Mouse (Mus musculus): ENCODE measurements at regions not wholly inside any gene's neighbourhood (a gene's known extent, or its start where the extent isn't known, plus 50 kb on each side); places are given as distances from the start of the nearest gene placed in this dataset.

DNA sequence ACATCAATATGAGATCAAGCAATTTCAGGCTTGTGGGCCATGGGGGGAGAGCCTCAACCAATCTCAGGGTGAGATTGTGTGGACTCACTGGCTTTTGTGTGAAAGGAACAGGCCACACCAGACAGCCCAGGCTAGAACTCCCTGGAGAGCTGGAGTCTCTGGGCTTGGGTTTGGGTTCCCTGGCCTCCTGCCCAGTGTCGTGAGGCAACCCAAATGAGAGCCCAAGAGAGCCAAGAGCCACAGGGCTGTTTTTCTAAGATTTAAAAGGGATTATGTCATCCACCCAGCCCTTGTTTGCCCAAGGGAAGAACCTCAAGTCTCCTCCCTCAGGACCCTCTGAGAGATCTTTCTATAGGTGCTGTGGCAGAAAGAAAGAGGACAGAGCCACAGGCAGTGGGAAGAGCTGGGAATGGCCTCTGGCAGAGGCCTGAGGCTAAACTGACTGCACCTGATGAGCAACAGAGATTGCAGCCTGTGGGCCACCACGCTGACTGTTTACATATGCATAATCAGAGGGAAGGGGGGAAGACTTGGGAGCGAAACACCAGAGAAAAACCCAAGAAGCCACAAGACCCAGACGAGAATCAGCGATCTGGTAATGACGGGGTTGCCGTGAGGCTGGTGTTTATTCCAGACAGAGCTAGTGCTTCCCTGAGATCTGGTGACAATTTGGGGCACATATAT, 92.1 kb downstream of the Bcl2l11 start:
- intact Hi-C loops (cut with DNase I), result no loop called here

DNA sequence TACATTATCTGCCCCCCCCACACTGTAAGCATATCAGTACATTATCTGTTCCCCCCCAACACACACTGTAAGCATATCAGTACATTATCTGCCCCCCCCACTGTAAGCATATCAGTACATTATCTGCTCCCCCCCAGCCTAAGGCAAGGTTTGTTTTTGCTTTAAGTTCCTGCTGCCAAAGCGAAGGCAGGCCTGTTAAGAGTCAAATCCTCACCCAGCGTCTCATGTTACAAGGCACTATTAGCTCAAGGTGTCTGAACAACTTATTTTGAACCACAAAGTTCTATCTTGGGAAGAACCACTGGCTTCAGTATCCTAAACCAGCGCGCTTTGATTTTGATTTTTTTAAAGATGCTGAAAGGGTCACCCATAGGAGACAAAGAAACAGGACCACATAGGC, 93.1 kb downstream of the Bcl2l11 start:
- intact Hi-C loops (cut with DNase I), result no loop called here

DNA sequence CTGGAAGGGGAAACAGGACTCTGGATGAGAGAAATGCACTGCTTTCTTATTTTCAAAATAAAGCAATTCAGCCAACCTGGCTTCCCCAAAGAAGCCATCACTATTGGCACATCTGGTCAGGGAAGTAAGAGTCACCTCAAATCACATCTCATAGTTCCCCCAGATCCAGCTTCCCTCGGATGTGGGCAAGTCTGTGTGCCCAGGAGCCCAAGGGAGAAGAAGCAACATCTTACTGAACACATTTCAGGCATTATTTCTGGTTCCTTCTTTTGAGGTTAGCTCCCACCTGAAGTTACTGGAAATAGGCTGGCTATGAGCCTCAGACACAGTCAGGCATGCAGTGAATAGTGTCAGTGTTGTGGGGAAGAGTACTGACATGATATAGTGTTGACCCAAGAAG, 95.2 kb downstream of the Bcl2l11 start:
- intact Hi-C loops (cut with DNase I), result no loop called here

DNA sequence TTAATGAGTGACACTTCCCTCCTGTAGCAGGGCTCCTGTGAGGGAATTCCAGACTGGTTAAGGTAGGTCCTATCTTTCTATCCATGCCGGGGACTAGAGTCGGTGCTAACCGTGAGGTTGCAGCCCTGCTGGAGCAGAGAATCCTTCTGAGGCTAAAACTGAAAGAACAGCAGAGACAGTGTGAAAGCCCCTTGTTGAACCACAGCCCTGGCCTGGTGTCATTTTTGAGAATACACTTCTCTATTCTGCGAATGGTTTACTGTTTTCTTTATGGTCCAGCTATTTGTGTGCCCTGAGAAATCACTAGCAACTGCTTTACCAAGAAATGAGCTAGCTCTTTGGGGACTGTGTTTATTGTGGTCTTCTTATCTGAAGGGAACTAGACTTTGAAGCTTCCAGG, 95.8 kb downstream of the Bcl2l11 start:
- intact Hi-C loops (cut with DNase I), result no loop called here

DNA sequence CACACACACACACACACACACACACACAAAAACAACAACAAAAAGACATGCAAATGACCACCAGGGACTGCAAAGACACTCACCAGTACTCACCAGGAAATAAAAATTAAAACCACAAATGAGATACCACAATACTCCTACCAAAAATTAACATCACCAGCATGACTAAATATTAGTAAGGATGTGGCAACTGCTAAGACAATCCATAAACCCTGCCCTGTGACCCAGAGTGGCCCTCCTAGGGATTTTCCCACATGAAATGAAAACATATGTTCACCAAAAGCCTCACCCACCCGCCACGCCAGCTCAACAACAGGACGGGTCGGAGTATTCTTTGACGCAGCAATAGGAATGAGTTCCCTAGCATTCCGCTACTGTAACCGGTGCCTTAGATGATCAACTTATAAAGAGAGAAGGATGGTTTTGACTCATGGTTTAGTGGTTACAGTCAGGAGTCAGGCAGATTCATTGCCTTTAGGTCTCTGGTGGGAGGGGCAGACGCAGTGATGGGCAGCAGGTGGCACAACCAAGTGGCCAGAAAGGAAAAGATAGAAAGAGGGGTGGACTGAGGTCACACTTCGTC, 100.7 kb downstream of the Bcl2l11 start:
- intact Hi-C loops (cut with DNase I), result no loop called here

DNA sequence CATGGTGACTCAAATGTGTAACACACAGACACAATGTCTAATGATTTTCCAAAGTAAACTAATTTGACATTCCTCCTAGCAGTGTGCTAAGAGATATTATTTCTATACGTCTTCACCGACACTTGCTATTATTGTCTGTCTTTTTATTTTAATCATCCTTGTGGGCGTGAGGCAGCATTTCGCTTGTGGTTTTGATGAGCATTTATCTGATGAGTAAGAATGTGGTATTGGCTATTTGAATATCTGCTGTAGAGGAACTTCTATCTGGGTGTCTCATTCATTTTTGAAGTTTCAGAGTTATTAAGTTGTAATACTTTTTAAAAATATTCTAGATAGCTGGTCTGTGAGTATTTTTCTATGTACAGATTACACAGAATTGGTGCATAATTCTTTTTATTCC, 103.9 kb downstream of the Bcl2l11 start:
- intact Hi-C loops (cut with DNase I), result no loop called here

DNA sequence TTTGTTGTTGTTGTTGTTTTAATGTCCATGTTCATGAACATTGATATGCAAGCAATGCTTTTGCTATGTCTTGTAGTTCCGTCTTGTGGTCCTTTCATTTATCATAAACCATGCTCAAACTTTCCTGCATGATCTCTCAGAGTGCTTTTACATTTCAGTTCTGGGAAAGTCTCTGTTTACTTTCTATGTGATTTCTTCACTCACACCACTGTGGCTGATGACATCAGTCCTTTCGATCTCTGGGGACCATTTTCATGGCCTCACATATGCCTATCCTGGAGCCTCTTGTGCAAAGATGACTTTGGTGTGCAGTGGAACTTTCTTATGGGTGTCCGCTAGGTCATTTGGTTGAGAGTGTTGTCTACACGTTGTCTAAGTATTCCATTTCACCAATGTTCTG, 105.1 kb downstream of the Bcl2l11 start:
- intact Hi-C loops (cut with DNase I), result no loop called here

DNA sequence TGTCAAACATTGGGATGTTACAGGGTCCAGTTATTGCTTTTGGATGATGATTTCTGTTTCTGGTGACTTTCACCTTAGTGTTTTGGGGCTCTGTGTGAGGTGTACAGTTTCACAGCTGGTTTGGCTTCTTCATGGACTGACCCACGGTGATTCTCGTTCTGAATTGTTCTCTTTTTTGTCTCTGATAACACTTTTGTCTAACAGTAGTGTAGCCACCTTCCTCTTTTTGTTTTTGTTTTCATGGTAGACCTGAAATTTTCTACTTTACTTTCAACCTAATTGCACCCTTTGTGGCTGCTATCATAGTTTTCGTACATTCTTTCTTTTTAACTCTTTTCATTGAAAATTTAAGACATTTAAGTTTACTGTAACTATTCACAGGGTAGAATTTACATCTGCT, 105.5 kb downstream of the Bcl2l11 start:
- intact Hi-C loops (cut with DNase I), result no loop called here

DNA sequence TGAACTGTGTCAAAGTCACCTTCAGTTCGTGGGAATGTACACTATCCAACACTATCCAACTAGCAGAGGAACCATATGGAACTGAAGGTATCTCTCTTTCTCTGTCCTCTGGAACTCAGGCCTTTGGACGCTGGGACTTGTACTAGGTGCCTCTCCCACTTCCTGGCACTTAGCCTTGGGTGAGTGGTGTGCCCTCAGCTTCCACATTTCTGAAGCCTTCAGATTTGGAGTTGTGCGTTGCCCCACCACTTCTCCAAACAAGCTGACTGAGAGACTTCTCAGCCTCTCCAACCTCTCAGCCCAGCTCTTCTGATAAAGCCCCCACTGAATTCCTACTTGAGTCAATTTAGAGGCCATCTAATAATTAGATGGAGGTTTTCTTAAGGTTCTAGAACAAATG, 106.2 kb downstream of the Bcl2l11 start:
- intact Hi-C loops (cut with DNase I), result no loop called here

DNA sequence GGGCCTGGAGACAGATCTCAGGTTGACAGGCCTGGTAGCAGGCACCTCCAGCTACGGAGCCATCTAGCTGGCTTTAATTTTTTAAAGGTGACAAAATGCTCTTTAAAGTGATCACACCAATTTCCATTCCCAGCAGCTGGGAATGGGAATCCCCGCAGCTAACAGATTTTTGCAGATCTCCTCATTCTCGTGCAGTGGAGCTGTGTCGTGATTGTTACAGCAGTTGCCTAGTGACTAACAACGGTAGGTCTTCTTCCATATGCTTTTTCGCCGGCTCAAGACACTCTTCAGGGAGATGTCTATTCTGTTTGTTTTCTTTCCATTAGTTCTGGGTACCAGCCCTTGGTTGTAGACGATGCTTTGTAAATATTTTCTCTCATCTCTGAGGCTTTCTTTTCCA, 109.3 kb downstream of the Bcl2l11 start:
- intact Hi-C loops (cut with DNase I), result no loop called here

DNA sequence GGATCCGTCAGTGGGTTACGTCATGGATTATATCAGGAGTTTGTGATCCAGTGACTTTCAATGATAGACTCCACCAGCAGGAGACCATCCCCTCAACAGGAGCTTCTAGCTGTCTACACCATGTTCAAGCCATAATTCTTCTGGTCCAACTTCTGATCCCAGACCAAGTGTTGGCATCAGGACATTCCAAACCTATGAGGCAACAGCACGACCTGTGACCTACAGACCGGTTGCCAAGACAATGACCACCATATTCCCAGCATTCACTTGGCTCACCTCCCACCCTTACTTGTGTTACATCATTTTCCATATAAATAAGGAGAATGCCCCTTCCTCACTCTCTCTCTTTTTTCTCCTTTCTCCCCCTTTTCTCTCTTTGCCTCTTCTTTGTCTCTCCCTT, 113.6 kb downstream of the Bcl2l11 start:
- intact Hi-C loops (cut with DNase I), result no loop called here

DNA sequence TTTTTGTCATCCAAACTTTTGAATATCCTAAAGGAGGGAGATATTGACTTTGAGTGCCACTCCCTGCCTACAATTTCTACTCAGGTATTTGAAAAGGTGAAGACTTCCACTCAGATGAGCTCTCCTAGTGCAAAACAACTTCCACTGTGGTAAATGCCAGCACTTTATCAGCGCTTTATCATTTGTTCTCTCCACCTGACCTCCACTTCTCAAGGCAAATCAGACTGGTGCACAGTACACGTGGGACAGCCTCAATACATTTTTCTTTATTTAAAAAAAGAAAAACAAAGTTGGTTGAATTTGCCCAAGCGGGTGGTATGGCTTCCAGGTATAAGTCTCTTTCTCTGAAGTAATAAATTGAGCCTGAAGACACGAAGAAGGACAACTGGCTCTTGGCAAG, 114.2 kb downstream of the Bcl2l11 start:
- intact Hi-C loops (cut with DNase I), result loop anchor here (10.0 kb wide), 1 partner anchor 55 kb away; no protein-coding TSS in a partner anchor

DNA sequence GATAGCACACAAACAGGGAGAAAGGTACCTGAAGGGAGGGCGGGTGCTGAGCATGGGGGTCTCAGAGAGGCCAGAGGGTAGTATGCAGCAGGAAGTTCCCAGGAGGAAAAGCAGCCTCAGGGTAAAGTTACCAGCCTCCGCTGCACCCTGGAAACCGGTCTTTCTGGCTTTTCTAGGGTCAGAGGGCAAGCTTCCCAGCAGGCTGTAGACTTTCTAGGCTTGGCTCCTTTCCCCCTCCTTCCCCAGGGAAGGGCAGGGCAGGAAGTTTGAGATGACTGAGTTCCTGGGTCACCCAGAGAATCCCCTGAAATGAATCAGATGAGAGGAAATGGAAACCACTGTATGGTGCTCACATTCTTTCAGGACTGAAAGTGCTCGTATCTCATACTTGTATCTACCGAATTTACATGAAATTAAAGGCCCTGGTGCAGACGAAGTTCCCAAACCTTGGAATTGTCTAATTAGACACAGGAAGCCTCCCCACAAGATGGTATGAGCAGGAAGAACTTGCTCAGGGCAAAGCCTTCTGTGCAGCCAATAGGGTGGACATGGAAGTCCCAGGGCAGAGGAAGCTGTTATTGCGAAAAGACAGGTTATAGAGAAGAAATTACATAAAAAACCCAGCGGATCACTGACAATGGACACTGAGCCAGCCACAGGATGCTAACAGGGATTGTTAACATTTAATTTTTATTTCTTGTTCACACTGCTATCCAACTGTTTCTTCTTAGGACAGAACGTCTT, 114.9 kb downstream of the Bcl2l11 start:
- intact Hi-C loops (cut with DNase I), result loop anchor here (10.0 kb wide), 1 partner anchor 56 kb away; no protein-coding TSS in a partner anchor

DNA sequence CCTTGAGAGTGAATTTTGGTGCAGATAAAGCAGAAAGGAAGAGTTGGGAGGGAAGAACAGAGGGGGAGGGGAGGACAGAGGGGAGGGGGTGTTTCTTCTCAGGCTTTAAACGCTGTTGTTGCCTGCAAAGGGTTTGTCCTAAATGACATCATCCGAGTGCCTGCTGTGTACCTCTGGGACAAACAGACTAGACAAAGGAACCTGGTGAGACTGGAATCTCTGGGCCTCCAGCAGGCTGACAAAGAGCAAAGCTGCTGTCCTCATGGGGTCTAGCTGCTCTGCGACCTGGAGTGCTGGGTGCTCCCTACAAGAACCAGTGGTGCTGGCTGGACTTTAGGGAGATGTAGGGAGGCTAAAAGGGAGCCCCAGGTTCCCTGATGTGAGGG, 115.4 kb downstream of the Bcl2l11 start:
- intact Hi-C loops (cut with DNase I), result loop anchor here (10.0 kb wide), 1 partner anchor 56 kb away; no protein-coding TSS in a partner anchor

DNA sequence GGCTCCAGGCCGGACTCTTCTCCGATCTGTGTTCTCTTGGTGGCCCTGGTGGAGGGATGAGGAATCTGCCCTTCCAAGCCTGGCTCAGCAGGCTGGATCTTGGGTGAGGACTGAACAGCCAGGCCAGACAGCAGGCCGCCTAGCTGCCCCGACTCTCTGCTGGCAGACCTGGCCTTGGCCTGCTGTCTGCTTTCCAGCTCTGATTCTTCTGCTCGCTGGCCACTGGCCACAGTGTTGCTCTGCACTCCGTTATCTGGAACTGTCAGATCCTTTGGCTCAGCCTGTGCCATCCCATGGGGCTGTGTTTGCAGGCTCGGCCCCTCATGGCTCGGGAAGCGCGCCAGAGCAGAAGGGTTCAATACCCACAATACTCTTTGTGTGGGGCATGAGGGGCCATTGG, 119.7 kb downstream of the Bcl2l11 start:
- intact Hi-C loops (cut with DNase I), result loop anchor here (10.0 kb wide), 1 partner anchor 61 kb away; no protein-coding TSS in a partner anchor

DNA sequence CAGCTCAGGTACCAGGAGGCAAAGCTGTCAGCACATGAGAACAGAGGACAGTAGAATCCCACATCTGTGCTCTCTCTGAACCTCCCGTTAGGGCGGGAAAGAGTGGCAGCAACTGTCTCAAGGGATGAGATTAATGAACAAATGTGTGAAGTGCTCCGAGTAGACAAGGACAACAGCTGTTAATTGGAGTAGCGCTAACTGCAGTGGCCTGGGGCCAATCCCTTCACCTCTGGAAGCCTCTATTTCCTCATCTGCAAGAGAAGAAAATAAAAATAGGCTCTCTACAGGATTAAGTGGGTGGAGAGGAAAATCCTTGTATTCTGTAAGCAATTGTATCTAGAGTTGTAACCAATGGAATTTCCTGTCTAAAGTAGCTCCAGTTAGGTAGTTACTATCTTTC, 122.1 kb downstream of the Bcl2l11 start:
- intact Hi-C loops (cut with DNase I), result loop anchor here (10.0 kb wide), 1 partner anchor 63 kb away; no protein-coding TSS in a partner anchor

DNA sequence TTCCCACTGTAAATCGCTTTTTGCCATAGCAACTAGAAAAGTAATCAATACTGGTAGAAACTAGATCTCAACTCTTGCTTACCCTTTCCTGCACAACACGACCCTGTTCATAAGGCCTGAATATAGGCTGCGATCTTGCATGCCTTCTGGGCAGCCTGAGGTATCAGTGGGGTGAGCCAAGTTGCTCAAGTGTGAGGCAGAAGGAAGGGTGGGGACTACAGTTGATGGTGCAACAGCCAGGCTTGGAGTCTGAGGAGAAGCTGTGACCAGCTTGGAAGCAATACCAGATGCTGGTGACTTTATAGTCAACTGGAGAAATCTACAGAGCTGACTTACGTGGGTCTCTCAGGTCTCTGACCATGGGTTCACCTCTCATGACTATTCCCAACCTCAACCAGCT, 123.3 kb downstream of the Bcl2l11 start:
- intact Hi-C loops (cut with DNase I), result loop anchor here (10.0 kb wide), 1 partner anchor 64 kb away; no protein-coding TSS in a partner anchor

DNA sequence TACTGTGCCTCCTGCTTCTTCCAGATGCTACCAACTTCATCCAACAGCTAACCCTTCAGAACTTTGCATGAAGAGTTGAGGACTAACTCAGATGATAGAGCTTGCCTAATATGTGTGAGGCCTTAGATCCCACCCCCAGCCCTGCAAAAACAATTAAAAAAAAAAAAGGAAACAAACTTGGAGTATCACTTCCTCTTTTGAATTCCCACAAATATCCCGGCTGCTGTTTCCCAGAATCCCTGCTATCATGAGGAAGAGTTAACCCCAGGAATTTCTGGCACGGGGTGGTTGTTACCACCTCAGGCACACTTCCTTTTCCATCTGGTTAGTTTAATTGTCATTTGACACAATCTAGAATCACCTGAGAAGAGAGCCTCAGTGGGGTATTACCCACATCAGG, 123.8 kb downstream of the Bcl2l11 start:
- intact Hi-C loops (cut with DNase I), result loop anchor here (10.0 kb wide), 1 partner anchor 65 kb away; no protein-coding TSS in a partner anchor

DNA sequence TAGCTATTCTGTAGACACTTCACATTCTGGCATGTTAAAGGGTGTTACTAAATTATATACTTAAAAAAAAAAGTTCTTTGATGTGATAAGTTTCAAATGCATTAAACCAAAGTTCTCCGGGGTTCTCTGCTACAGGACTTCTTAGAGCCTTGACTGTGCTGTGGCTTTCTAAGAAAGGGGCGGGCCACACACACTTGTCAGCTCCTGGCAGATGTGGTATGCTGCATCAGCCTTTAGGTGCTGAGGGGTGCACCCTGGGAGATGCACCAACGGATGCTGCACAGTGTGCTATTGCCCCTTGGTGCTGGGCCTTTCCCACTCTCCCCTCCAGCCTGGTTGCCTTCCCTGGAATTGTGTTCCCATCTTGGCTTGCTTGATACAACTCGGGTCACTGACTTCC, 125.0 kb downstream of the Bcl2l11 start:
- intact Hi-C loops (cut with DNase I), result no loop called here

DNA sequence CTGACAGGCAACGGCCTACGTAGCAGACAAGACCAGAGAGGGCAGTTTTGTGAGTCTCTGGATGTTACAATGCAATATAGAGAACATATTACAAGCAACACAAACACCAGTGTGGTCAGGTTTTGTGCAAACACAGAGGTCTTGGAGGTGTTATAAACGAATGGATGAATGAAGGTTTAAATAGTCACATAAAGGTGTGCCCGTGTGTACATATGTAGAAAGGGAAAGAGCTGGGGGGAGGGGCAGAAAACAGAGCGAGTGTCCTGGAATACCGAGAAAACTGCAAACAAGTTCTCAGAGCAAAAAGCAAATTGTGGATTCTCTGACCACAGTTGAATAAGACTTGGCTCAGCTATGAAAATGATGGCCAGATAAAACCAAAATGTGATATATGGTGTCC, 130.8 kb downstream of the Bcl2l11 start:
- intact Hi-C loops (cut with DNase I), result no loop called here

DNA sequence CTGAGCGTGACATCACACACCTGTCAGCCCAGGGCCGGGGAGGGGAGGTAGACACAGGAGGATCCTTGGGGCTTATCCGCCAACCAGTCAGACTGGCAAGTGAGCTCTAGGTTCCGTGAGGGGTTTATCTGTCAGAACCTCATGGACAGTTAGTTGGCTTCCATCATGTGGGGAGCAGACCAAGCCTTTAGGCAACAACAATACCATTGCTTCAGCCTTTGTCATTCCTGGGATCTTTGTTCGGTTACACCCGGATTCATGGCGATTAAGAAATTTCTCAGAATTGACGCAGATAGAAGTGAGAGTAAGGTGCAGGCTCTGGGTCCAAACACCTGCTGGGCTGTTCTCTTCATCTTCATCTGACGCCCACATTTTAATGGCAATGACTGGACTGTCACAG, 131.4 kb downstream of the Bcl2l11 start:
- intact Hi-C loops (cut with DNase I), result no loop called here

DNA sequence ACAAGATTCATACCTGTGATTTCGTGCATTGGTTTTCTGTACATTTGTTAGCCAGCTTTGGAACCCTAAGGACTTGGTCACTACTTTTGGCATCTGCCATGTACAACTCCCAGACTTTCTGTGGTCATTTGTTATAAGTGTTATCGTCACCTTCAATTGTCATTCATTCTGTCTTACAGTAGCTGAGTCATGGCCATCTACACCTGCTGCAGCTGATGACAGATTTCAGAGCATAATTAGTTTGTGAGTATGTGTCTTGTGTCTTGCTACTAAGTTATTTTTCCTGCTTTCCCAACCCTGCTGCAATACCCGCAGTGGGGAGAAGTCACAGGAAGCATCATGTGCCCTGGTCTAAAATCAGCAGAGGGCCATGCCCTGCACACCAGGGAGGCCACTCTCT, 138.0 kb downstream of the Bcl2l11 start:
- intact Hi-C loops (cut with DNase I), result no loop called here
